Mouse (Mus musculus): ENCODE measurements around the gene Foxd1.

- TF ChIP-seq CTCF (IDR thresholded peaks at IDR 0.05; ENCODE audit: low read depth, low read length) (no peak), POLR2A (IDR thresholded peaks at IDR 0.05; ENCODE audit: borderline replicate concordance, low read depth, low read length) (no peak)
Measured at GRCm38 (mm10) chr13:98374979-98375378, 20.9 kb downstream of the Foxd1 start.

Measured in bone marrow macrophage, adult 2 months (primary cell).